ENCODE assay signal across 29 mouse cellular contexts in the genomic region with DNA sequence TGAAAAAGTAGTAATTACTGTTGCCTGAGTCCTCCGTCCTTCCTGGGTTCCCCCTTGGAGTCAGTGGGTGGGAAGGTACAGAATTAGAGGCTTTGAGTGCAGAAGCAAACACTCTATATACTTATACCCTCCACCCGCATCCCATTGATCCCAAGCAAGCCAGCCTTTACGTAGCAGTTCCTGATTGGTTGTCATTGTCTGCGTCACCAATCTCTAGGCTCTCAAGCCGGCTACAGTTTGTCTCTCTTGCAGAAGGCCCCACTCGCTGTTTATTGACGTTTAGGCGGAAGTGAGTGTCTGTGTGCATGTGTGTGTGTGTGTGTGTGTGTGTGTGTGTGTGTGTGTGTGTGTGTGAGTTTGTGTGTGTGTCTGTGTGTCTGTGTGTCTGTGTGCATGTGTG. TPM values are rescaled to one million over a fixed set of nuclear protein-coding genes. Genes with fewer than 3 reads are reported as not detected.
DNase-seq lines count a peak whose midpoint lies in the region; ATAC-seq and TF ChIP-seq lines count a peak whose summit lies in the region.
"Had no signal": no experiment of that assay in that cellular context is flagged by ENCODE, and none has a peak within 500 bp of the region (broad histone marks: within the 10 kb centered on the region; RNA-seq: fewer than 3 reads in every experiment).

No protein-coding gene starts in this region.

- no peak overlapping the region for H3K4me2 ChIP-seq in forebrain, embryonic 11.5 days (ENCODE audit: low read depth, low read length, severe bottlenecking)
- H3K4me2 ChIP-seq: embryonic facial prominence, embryonic 12.5 days; forebrain, embryonic 12.5 days had no signal

- in situ Hi-C loops in ES-E14 (cut with MboI; ENCODE audit: low sequenced_read_pairs in 2 of 2, unreplicated experiment in 2 of 2): no loop called here

- H3K9ac ChIP-seq in ES-E14 (ENCODE audit: insufficient read depth, low read depth, low read length, poor library complexity, severe bottlenecking): no peak overlapping the region
- H3K9ac ChIP-seq in forebrain, embryonic 11.5 days (ENCODE audit: low read length): no peak overlapping the region
- H3K9ac ChIP-seq: embryonic facial prominence, embryonic 12.5 days; forebrain, embryonic 12.5 days had no signal

- H3K4me3 ChIP-seq in heart, embryonic 10.5 days: no peak overlapping the region
- 0 out of 2 replicates have a peak overlapping the region, but pooled peaks have one; percentile 23 for H3K4me3 ChIP-seq in E14TG2a.4 (replicated peaks; ENCODE audit: low read length)
- H3K4me3 ChIP-seq in ES-E14 (ENCODE audit: insufficient read depth in 1 of 2, low read depth in 1 of 2, low read length in 2 of 2, poor library complexity in 1 of 2, severe bottlenecking in 1 of 2): peak overlapping the region; percentile 26 to 36; a peak in 3 of 4 replicates
- H3K4me3 ChIP-seq in forebrain, embryonic 11.5 days (ENCODE audit: low read depth, low read length): no peak overlapping the region
- H3K4me3 ChIP-seq: embryonic facial prominence, embryonic 10.5 days; embryonic facial prominence, embryonic 12.5 days; forebrain, embryonic 12.5 days had no signal

- 0 out of 2 replicates have a peak, but pooled peaks cover 5% of the 10 kb centered on the region for H3K9me3 ChIP-seq in heart, embryonic 10.5 days
- peaks cover 3% of the 10 kb centered on the region; the same call in 1 of the 2 replicates for H3K9me3 ChIP-seq in E14TG2a.4 (ENCODE audit: low read length)
- H3K9me3 ChIP-seq in ES-E14 (ENCODE audit: control insufficient read depth, insufficient read depth, low read depth, low read length): no peaks in the 10 kb centered on the region
- no peaks in the 10 kb centered on the region for H3K9me3 ChIP-seq in forebrain, embryonic 11.5 days (ENCODE audit: control insufficient read depth, low read length)

- H3K27me3 ChIP-seq in heart, embryonic 10.5 days (ENCODE audit: insufficient read depth, poor library complexity, severe bottlenecking): no peaks in the 10 kb centered on the region
- H3K27me3 ChIP-seq in E14TG2a.4 (ENCODE audit: insufficient read depth, low read length): no peaks in the 10 kb centered on the region
- no peaks in the 10 kb centered on the region for H3K27me3 ChIP-seq in forebrain, embryonic 11.5 days (ENCODE audit: control insufficient read depth, insufficient read depth, low read length)
- H3K27me3 ChIP-seq: embryonic facial prominence, embryonic 12.5 days; forebrain, embryonic 12.5 days had no signal

- H3K4me1 ChIP-seq in heart, embryonic 10.5 days: no peaks in the 10 kb centered on the region
- H3K4me1 ChIP-seq in E14TG2a.4 (replicated peaks; ENCODE audit: low read depth, low read length) (peaks cover 7% of the 10 kb centered on the region; the same call in 1 of the 2 replicates), ES-E14 (ENCODE audit: control insufficient read depth in 2 of 2, insufficient read depth in 2 of 2, low read length in 2 of 2, poor library complexity in 1 of 2) (peaks cover 0 to 3% of the 10 kb centered on the region in 2 experiments; a peak in 1 of 4 replicates)
- no peaks in the 10 kb centered on the region for H3K4me1 ChIP-seq in forebrain, embryonic 11.5 days (replicated peaks; ENCODE audit: control insufficient read depth, insufficient read depth, low read length)
- H3K4me1 ChIP-seq: embryonic facial prominence, embryonic 10.5 days; embryonic facial prominence, embryonic 12.5 days; forebrain, embryonic 12.5 days had no signal

- H3K27ac ChIP-seq in heart, embryonic 10.5 days: no peak overlapping the region
- H3K27ac ChIP-seq in ES-E14 (ENCODE audit: insufficient read depth, low read depth, low read length, poor library complexity, severe bottlenecking): no peak overlapping the region
- no peak overlapping the region for H3K27ac ChIP-seq in forebrain, embryonic 11.5 days (ENCODE audit: low read depth, low read length)
- H3K27ac ChIP-seq: embryonic facial prominence, embryonic 10.5 days; embryonic facial prominence, embryonic 12.5 days; forebrain, embryonic 12.5 days had no signal

- WGBS in heart, embryonic 10.5 days: 82% methylated on average over 8 of the region's 8 CpGs
- WGBS in forebrain, embryonic 11.5 days: 94% methylated on average over 8 of the region's 8 CpGs

- no peak for TF ChIP-seq CTCF in E14TG2a.4 (conservative IDR thresholded peaks at IDR 0.05; ENCODE audit: low read length)

- no peaks in the 10 kb centered on the region for H3K36me3 ChIP-seq in heart, embryonic 10.5 days
- no peaks in the 10 kb centered on the region for H3K36me3 ChIP-seq in E14TG2a.4 (ENCODE audit: insufficient read depth, low read length)
- no peaks in the 10 kb centered on the region for H3K36me3 ChIP-seq in ES-E14 (ENCODE audit: control insufficient read depth, insufficient read depth, low read length, poor library complexity, severe bottlenecking)
- no peaks in the 10 kb centered on the region for H3K36me3 ChIP-seq in forebrain, embryonic 11.5 days (ENCODE audit: control insufficient read depth, insufficient read depth, low read length)
- H3K36me3 ChIP-seq: embryonic facial prominence, embryonic 10.5 days; embryonic facial prominence, embryonic 12.5 days; forebrain, embryonic 12.5 days had no signal

- peak; percentile 53 for DNase-seq in heart, embryonic 10.5 days (ENCODE audit: low spot score)
- no peak for DNase-seq in heart, adult 8-10 months (ENCODE audit: low spot score)
- DNase-seq in ES-E14 (ENCODE audit: low read depth, low spot score) (peak; percentile 40), ZHBTc4 (ENCODE audit: low read depth, low spot score) (peak; percentile 60)
- no peak for DNase-seq in forebrain, embryonic 11.5 days (ENCODE audit: low spot score)
- DNase-seq in cerebellum, adult 11 months: no peak
- no peak for DNase-seq in spleen, postnatal 14 days (ENCODE audit: low spot score in 2 of 2)
- DNase-seq: adrenal gland, adult 2 months; adrenal gland, postnatal 10 days; adrenal gland, postnatal 25 days; B cell, adult 2 months; cerebellum, adult 11-12 months; cerebellum, adult 2 months; cerebellum, adult 9-10 months; cerebellum, postnatal 10 days; cerebellum, postnatal 25 days had no signal

- ATAC-seq in forebrain, embryonic 11.5 days (replicated peaks; ENCODE audit: low FRiP score): no peak
- ATAC-seq: CD4-positive, CD25-positive, alpha-beta regulatory T cell, adult 4 months; forebrain, embryonic 14.5 days; forebrain, embryonic 16.5 days had no signal

TF ChIP-seq in ES-E14, 5 proteins besides CTCF, POLR2A, EP300 and RAD21:
- TF ChIP-seq ZC3H11A (IDR thresholded peaks at IDR 0.05; ENCODE audit: borderline replicate concordance, low read depth, low read length) (no peak), HCFC1 (IDR thresholded peaks at IDR 0.05; ENCODE audit: borderline replicate concordance, insufficient read depth, low read length) (no peak), ZNF384 (IDR thresholded peaks at IDR 0.05; ENCODE audit: low read depth, low read length) (no peak), CHD2 (IDR thresholded peaks at IDR 0.05; ENCODE audit: low read depth, low read length) (peak; percentile 87), MAFK (IDR thresholded peaks at IDR 0.05; ENCODE audit: insufficient read depth, low read depth, low read length) (no peak)

RNA-seq across cellular contexts. Expression of a gene that starts 20.8 kb away (rescaled TPM):
- not detected in 2 replicates for polyA plus RNA-seq in heart, embryonic 10.5 days (2016; fragmentation: Nextera tagmentation; extraction: Ambion mirVana)
- under 1 TPM in 1 of 4 experiments, not detected in 3; 0.47 TPM for total RNA-seq in heart, adult 8-10 months (2022)
- total RNA-seq in ES-E14 (2012; rRNA removed): 0.48 TPM in 1 of 2 replicates, not detected in the other
- not detected in 2 replicates for polyA plus RNA-seq in forebrain, embryonic 11.5 days (2014; fragmentation: Nextera tagmentation; extraction: Ambion mirVana)
- total RNA-seq: adrenal gland, adult 2 months; adrenal gland, postnatal 10 days; adrenal gland, postnatal 25 days; adrenal gland, postnatal 4 days; CH12.LX; MEL had no signal
- polyA plus RNA-seq: adrenal gland, adult 2 months; brain, embryonic 14.5 days; CD4-positive, CD25-positive, alpha-beta regulatory T cell, adult 4 months; cerebellum, adult 2 months; embryonic facial prominence, embryonic 10.5 days; embryonic facial prominence, embryonic 12.5 days; embryonic facial prominence, embryonic 14.5 days; forebrain, embryonic 12.5 days; forebrain, embryonic 14.5 days; forebrain, embryonic 16.5 days; frontal cortex, adult 2 months had no signal

RNA-seq across cellular contexts. Expression of a gene that starts 53.1 kb away (rescaled TPM):
- 1.2 and 2.2 TPM in 2 replicates for polyA plus RNA-seq in heart, embryonic 10.5 days (2016; fragmentation: Nextera tagmentation; extraction: Ambion mirVana)
- under 1 TPM in 3 of 4 experiments, not detected in 1; 0.66 to 0.75 (median 0.72) TPM for total RNA-seq in heart, adult 8-10 months (2022)
- 2.4 and 5.3 TPM in 2 replicates for total RNA-seq in ES-E14 (2012; rRNA removed)
- polyA plus RNA-seq in forebrain, embryonic 11.5 days (2014; fragmentation: Nextera tagmentation; extraction: Ambion mirVana): 2.7 and 2.8 TPM in 2 replicates
- total RNA-seq: CH12.LX, MEL had no signal
- polyA plus RNA-seq: adrenal gland, adult 2 months had no signal

Comparison
In these comparisons a context has a peak if more than half of its experiments do, and no peak if none do; other contexts are left out.
1. DNase-seq: peak in heart, embryonic 10.5 days (single experiment), ES-E14 (single experiment) and ZHBTc4 (single experiment); none in heart, adult 8-10 months (single experiment), forebrain, embryonic 11.5 days (single experiment), cerebellum, adult 11 months (single experiment) and spleen, postnatal 14 days (0 of 2).
2. H3K4me3 ChIP-seq: peak in E14TG2a.4 (single experiment) and ES-E14 (2 of 2); none in heart, embryonic 10.5 days (single experiment) and forebrain, embryonic 11.5 days (single experiment).